Mouse (Mus musculus) WW6 (cell line): Measurements from ENCODE around the gene Pgbd5.

Experiments used
- DNase-seq: peaks from one replicate; pipeline ENCODE4 v3.0.0-alpha.2; 2013; ENCODE audit warnings: low read depth, low spot score

Pgbd5 gene

DNA sequence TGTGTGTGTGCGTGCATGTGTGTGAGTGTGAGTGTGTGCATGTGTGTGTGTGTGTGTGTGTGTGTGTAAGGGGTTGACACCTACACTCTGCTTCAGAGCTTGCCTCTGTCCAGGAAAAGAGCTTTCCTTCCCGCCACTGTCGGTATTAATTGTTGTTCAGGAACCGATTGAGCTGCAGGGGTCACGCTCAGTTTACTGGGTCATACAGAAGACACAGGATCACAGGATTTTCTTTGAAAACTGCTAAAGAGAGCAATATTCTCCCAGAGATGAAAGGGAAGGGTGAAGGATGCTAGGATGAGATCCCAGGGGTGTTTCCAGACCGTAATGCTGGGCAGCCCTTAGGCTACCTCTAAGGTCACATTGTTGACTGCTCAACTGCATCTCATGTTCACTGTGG lies at the start of gene Pgbd5:
Pgbd5 (minus strand) TSS at position 101 of the 400 bp plus-strand sequence.
- no peak for DNase-seq

DNA sequence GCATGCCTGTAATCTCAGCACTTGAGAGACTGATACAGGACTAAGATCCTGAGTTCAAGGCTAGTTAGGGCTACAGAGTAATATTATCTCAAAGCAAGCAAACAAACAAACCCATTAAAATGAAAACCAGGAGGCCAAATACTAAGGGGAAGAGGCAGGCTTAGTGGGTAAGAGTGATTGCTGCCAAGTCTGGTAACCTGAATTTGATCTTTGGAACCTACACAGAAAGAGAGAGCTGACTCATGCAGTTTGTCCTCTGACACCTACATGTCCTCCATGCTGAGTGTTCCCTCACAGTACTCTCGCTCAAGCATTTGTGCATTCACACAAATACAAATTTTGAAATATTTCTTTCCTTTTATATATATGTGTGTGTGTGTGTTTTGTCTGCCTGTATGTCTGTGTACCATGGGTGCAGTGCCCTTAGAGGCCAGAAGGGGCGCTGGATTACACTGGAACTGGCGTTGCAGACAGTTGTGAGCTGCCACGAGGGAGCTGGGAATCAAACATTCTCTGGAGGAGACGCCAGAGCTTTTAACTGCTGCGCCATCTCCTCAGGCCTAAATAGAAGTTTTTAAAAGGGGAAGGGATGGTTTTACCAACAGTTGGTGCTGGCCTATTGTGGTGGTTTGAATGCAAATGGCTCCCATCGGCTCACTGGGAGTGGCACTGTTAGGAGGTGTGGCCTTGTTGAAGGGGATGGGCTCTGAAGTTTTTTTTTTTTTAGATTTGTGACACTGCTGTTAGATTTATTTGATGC lies 44.1 kb upstream of the Pgbd5 start:
- DNase-seq = peak; percentile 46

DNA sequence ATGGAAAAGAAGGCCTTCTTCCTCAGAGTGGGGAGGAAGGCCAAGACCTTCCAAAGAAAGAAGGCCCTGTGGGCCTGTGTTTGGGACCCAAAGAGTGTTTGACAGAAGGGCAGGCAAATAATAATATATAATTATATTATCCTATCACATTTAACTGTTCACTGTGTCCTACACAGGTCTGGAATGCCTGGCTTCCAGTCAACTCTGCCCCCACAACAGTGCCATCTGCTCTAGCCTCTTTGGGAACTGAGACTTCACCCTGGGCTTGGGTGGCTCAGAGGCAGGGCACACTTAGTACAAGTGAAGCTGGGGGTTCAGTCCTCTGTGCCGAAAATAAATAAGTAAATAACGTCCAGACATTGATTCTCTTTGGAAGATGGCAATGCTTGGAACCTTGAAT lies 43.3 kb upstream of the Pgbd5 start:
- no peak for DNase-seq

DNA sequence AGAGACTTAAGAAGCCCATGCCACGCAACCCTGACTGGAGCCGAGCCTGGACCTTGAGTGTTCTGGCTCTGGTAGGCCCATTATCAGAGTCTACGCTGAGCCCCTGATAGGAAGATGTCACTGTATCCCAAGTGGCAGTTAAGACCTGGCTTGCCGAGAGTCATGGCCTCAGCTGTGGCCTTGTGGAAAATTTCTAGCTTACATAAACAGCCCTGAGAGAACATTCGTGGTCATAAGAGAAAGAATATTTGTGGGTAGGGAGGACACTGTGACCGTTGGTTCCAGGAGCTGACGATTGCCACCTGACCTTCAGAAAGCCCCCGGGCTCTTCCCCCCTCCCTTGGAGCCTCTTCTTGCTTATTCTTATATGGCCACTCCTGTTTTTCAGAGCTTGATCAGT lies 40.9 kb upstream of the Pgbd5 start:
- DNase-seq = no peak

DNA sequence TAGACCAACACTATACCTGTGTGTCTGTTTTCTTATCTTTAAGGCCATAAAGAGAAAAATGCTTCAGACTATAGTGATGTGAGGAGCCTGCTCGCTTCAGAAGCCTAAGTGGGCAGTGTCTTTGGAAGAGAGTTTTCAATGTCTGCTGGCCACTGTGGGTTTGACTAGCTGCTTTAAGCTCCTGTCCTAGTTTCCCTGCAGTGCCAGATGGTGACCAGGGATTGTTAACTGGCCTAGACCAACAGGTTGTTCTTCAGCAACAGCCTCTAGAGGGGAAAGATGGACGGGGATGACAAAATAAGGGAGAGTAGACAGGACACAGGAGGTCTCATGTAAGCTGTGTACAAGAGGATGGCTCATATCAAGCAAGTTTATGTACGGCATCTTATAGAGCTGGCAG lies 39.8 kb upstream of the Pgbd5 start:
- DNase-seq = no peak

DNA sequence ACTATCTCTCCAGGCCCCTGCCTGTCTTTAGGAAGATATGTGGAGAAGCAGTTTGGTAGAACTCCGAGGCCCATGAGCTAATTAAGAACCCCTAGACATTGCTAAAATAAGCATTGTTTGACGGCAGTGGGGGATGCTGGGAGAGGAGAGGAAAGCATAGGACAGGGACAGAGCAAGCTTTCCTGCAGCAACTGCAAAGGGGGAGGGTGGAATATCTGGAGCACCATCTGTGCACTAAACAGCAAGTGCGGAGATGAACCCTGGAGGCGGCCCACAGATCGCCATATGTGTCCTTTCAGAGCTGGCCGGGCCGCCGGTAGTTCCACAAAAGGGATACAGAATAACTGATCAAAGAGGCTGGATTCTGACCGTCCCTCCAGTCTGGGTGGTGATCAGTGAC lies 37.2 kb upstream of the Pgbd5 start:
- no peak for DNase-seq

DNA sequence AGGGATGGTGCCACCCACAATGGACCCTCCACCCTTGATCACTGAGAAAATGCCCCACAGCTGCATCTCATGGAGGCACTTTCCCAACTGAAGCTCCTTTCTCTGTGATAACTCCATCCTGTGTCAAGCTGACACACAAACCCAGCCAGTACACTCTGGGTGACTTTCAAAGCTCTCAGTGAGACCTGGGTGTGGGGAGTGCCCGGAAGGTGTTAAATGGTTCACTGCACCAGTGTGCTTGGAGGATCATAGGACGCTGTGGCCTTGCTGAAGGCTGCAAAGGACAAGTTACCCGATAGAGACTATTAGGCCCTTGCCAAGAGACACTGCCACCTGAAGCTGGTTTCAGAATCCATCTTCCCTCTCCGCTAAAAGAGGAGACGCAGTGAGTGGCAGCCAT lies 36.2 kb upstream of the Pgbd5 start:
- no peak for DNase-seq

DNA sequence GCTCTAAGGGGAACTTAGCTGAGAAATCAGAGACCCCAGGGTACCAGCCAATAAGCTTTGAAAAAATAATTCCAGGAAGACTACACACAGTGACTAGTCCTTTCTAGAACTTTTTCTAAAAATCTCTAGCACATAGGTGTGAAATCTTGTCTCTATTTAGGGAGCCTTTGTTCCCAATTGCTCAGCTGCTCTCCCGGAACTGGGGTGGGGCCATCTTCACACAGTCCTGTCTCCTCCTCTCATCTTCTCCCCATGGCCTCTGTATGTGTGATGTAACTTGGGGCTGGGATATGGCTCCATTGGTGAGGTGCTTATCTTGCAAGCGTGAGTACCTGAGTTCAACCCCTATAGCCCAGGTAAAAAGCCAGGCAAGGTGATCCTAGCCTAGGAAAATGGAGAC lies 25.2 kb upstream of the Pgbd5 start:
- no peak for DNase-seq

DNA sequence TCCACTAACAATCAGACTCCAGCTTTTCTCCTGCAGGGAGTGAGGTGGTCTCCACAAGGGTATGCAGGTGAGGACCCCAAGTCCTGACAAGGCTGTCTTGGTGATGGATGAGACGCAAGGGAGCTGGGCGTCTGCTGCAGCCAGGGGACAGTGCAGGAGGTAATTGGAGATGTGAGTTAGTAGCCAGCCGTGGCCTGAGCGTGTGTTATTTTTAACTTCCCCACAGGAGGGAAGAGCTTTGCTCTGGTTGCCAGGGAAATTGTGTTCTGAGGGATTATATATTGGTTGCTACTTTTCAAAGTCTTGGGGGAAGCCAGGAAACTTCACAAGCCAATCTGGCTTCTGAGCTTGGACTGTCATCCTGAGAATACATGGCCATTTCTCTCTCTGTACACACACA lies 23.7 kb upstream of the Pgbd5 start:
- no peak for DNase-seq

DNA sequence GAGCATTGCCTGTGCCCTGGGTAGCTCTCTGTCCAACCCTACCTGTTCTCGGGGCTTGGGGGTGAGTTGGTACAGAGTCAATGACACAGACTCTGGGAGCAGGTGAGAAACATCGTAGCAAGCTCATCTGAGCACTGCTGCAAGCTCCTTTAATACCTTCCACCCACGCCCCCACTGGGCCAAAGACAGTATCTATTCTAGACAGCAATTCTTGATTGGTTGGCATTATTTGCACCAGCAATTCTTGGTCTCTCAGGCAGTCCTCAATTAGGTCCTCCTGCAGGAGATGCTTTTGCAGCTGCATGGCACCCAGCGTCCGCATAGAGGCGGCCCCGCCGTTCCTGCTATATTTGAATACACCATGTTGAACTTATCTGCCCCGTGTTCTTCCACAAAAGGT lies 22.7 kb upstream of the Pgbd5 start:
- DNase-seq = no peak

DNA sequence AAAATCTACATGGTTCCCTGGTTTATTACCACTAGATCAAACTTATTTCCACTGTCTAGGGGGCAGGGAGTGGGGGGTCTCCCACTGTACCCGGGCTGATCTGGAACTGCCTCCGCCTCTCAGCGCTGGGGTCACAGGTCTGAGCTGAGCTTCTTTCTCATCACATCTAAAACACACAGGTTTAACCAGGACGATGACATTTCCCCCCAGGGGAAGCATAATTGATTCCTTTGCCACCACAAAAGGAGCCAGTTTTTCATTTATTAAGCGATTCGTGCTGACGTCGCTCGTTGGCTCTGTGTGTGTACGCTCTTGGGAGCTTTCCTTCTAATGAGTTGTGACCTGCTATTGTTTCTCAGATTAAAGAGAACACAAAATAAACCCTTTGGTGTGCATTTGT lies 21.6 kb upstream of the Pgbd5 start:
- no peak for DNase-seq

DNA sequence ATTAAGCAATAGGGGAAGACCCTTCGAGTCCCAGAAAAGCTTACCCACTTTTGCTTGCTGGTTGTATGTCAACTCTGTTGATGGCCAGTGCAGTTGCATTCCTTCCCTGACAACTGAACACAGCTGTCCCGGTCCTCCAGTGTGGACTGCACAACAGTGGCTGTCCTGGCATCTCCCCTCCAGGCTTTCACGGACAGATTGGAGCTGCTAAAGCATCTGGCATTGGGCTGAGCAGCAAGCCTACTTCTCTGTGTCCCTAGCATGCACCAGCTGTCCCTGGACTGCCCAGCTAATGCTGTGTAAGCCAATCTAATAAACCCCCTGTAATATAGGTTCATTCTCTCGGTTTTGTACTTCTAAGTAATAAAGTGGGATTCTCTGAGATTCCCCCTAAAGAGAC lies 21.2 kb upstream of the Pgbd5 start:
- no peak for DNase-seq

DNA sequence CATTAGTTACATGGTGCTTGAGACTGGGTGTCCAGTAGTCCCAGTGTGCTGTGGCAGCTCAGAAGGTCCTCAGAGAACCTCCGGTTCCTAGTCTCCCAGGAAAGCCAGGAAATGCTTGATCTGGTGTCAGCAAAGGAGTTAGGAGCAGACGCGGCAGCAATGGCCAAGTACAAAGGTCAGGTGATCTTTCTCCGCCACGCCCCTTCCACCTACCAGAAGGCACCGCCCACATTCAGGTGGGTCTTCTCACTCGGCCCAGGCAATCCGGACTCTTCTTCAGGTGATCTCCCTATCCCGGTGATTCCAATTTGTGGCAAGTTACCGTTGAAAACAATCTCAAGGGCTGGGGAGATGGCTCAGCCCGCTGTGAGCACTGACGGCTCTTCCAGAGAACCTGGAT lies 20.2 kb upstream of the Pgbd5 start:
- no peak for DNase-seq

DNA sequence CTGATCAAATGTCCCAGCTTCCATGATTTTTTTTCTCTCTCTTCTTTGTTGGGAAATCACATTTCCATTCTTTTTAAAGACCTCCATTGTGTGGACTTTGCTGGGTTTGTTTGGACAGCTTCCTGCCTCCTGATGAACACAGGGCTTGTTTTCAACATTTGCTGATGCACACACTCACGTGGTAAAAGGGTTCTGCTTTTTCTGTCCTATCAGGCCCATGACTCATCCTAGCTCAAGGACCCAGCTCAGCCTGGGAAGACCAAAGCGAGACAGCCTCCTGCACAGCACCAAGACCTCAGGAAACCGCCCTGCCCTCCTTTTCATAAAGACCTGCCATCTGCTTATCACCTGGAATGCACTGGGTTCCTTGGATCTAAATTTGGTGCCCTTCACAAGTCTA lies 15.9 kb upstream of the Pgbd5 start:
- no peak for DNase-seq

DNA sequence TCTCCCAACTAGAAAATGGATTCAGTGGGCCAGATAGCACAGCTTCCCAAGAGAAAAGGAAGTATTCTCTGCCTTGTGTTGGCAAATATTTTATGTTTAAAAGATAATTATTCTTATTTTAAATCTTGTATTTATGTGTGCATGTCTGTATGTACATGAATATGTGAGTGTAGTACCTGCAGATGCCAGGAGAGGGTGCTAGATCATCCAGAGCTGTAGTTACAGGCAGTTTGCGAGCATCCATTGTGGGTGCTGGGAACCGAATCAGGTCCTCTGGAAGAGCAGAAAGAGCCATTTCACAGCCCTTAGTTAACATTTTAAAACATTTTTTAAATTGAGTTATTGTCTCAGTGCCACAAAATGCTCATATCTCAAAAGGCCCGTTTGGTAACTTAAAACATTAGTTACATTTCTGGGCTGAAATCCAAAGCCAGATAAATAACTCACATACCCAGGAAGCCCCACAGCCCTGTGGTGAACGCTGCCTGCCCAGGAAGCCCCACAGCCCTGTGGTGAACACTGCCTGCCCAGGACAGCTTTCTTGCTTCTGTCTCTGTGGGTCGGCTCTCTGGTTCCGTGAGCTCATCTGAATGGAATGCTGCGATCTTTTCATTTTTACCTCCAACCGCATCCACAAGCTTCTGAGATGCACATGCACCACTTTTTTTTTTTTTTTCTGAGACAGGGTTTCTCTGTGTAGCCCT lies 10.9 kb upstream of the Pgbd5 start:
- no peak for DNase-seq

DNA sequence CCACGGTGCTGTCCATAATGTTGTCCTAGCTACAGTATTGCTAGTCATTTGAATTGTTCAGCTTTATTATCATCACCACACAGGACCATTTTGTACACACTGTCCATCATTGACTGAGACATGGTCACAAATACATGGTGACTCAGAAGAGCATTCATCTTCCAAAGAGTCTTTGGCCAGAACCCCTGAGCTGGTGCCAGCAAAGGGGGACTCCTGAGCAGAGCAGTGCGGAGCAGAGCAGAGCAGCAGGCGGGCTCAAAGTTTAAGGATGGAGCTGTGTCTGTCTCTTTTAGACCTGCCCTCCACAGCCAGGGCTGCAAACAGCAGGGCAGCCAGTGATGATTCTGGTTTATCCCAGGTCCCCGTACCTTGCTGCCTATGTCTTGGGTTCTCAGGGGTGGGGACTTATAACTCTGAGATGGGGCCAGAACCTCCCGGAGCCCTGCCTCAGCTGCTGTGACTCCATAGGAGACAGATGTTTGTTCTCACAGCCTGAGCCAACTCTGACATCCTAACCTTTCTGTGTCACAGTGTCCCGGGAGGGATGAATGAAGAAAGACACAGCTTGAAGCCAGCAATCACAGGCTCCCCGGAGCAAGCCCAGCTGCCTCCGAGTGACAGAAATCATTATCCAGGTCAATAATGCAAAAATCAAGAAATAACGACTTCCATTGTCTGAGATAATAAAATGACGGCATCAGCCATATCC lies 9.7 kb upstream of the Pgbd5 start:
- DNase-seq = no peak

DNA sequence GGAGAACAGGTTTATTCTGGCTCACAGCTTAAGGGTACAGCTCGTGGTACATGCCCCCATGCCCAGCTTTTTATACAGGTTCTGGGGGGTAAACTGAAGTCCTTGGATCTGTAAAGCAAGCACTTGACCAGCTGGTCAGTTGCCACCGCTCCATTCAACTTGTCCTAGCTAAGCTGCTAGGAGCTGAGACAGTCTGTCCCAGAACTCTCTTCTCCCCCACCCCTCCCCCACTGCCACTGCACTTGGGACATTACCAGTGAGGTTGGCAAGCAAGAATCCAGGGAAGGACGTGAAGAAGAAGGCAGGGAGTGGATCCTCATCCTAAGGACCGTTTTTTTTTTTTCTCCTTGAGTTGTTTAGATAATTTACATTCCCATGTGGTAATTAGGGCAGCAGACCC lies 2.7 kb downstream of the Pgbd5 start:
- DNase-seq = no peak

DNA sequence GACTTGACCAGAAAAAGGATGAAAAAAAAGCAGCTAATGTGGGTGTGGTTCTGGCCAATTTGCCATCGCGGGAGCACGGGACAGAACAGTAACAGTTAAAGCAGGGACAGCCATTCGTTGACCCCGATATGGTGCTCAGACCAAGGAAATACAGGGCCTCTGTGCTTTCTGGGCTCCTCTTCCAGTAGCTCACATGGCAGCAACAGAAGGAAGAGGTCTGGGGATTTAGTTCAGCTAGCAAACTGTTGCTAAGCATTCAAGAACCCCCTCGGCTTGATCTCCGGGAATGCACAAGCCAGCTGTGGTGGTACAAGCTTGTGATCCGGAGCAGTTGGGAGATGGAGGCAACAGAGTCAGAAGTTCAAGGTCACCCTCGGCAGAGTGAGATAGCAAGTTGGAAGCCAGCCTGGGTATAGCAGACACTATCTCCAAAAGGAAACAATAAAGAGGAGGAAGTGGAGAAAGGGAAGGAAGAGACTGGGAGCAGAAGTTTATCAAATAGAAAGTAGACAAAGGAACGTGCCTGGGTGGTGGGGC lies 3.7 kb downstream of the Pgbd5 start:
- no peak for DNase-seq

DNA sequence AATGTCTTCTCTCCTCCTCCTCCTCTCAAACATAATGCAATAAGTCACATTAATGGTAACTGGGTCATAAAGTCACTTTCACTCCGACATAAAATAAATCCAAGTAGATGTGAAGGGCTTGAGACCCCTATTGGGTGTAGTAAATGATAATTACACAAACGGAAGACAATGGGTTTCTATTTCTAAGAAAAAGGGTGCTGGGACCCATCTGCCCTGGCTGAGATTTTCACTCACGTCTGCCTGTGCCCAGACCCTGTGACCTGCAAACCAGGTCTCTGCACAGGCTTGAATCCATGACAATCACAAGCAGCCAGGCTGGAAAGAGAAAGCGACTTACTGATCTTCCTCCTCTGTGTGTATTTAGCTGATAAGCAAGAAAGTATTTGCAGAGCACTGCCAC lies 4.3 kb downstream of the Pgbd5 start:
- no peak for DNase-seq

DNA sequence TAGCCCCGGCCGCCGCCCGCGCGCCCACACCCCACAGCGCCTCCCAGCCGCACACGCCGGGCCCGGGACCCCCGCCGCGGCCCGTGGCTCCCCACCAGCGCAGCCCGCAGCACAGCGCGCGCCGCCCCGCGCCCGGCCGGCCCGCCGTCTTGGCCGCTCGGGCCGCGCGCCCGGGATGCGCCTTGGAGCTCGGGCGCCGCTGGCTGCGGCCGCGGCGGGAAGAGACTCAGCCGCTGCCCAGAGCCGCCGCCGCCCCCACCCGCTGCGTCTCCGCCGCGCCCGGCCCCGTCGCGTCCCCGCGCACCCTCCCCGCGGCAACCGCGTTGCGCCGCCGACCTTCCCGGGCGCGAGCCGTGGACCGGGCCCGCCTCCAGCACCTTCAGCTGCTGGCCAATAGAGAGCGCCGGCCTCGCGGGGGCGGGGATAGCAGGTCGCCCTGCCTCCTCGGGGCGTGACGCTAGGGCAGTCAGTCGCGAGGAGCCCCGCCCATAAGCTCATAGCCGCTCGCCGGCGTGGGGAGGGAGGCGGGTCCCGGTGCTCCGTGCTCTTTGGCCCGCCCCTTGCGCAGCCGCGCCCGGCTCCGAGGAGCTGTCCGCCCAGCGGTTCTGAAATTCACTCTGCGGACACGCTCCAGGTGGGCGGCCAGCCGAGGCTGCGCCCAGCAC lies 5.2 kb downstream of the Pgbd5 start:
- peak; percentile 94 for DNase-seq

DNA sequence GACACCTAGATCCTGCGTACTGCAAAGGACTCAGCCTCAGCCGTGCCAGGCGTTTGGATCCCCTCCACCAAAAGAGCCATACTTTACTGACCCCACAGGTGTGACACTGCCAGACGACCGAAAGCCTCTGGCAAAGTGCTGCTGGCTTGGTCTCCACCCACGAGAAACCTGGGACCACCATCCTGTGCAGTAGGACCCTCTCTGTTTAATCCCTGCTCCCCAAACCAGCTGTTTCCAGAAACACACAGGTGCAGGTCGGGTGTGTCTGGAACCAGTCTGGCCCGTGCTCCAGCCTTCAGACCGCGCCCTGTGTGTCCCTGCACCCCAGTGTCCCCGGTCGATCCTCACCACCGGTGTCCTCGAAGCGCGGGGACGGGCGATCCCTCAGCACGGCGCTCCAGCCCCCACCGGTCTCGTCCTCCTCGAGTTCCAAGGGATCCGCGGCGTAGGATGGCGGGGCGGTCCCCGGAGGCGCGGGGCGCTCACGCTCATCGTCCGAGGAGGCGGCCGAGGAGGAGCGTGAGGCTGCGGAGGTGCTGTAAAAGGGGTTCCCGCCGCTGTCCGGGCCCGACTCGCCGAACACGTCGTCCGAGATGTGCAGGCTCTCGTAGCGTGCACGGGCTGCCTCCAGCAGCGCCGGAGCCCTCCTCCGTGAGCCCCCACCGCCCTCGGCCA lies 5.9 kb downstream of the Pgbd5 start:
- DNase-seq = no peak

DNA sequence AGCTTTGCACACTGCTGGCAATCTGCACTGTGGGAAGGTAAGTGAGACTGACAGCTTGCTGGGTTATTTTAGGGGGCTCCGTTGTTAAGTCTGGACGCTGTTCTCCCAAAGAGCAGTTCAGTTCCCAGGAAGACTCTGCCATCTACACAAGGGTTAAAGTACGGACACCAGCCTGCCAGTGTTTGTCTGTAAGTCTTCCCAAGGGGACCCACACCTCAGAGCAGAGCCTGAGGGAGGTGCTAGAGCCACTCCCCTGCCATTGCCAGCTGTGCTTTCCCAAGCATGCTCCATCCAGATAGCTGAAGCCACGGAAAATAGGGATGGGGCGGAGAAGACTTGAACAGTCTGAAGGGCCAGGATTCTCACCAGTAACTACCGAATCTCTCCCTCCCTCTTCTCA lies 8.6 kb downstream of the Pgbd5 start:
- no peak for DNase-seq
